Mouse (Mus musculus) megakaryocyte progenitor cell, adult 5-6 weeks (primary cell): ENCODE measurements around the gene Ptprn2. TPM values are rescaled to one million over a fixed set of nuclear protein-coding genes. Genes with fewer than 3 reads are reported as not detected.

Source experiments
- ATAC-seq: replicated peaks from 2 replicates; pipeline ENCODE4 v1.8.0; 2016; ENCODE audit warnings: mild to moderate bottlenecking, moderate TSS enrichment, inconsistent platforms; ENCODE audit not compliant: poor library complexity
- total RNA-seq, 2 experiments: library from RNA; stranded (forward) in 1 of 2; stranded (reverse) in 1 of 2; fragments of 157-497, 149-512 nt in 1 of 2; fragments of 200-1000 nt in 1 of 2; gene quantifications; 2 replicates each; pipeline versions ENCODE4 v1.2.3 to v1.2.4; 2015 to 2017

Gene Ptprn2
- total RNA-seq, 2 experiments from 2014 or later = not detected

GRCm38 (mm10) chr12:117155307-117156220 is 670.0 kb downstream of the Ptprn2 start:
- ATAC-seq = no peak

- ATAC-seq = no peak
Measured at GRCm38 (mm10) chr12:117156256-117156655, 670.7 kb downstream of the Ptprn2 start.

- no peak for ATAC-seq
Measured at GRCm38 (mm10) chr12:117156786-117157185, 671.3 kb downstream of the Ptprn2 start.

- ATAC-seq = no peak
Measured at GRCm38 (mm10) chr12:117157249-117157648, 671.7 kb downstream of the Ptprn2 start.

GRCm38 (mm10) chr12:117157660-117158386 is 672.3 kb downstream of the Ptprn2 start:
- no peak for ATAC-seq

GRCm38 (mm10) chr12:117158950-117159668 is 673.6 kb downstream of the Ptprn2 start:
- no peak for ATAC-seq

- no peak for ATAC-seq
Measured at GRCm38 (mm10) chr12:117159669-117160210, 674.2 kb downstream of the Ptprn2 start.

GRCm38 (mm10) chr12:117160211-117160891 is 674.8 kb downstream of the Ptprn2 start:
- ATAC-seq = no peak

- ATAC-seq = peak; percentile 63
Measured at GRCm38 (mm10) chr12:117162180-117162579, 676.7 kb downstream of the Ptprn2 start.

- no peak for ATAC-seq
Measured at GRCm38 (mm10) chr12:117163789-117164188, 678.3 kb downstream of the Ptprn2 start.

GRCm38 (mm10) chr12:117166266-117166665 is 680.7 kb downstream of the Ptprn2 start:
- ATAC-seq = peak; percentile 73

GRCm38 (mm10) chr12:117169670-117170069 is 684.1 kb downstream of the Ptprn2 start:
- ATAC-seq = 0 out of 2 replicates have a peak, but pooled peaks have one; percentile 21

GRCm38 (mm10) chr12:117172529-117172884 is 687.0 kb downstream of the Ptprn2 start:
- no peak for ATAC-seq

GRCm38 (mm10) chr12:117172885-117173529 is 687.5 kb downstream of the Ptprn2 start:
- no peak for ATAC-seq

GRCm38 (mm10) chr12:117174189-117174588 is 688.7 kb downstream of the Ptprn2 start:
- ATAC-seq = no peak

- no peak for ATAC-seq
Measured at GRCm38 (mm10) chr12:117175072-117175681, 689.7 kb downstream of the Ptprn2 start.

- no peak for ATAC-seq
Measured at GRCm38 (mm10) chr12:117176259-117176823, 690.8 kb downstream of the Ptprn2 start.

GRCm38 (mm10) chr12:117187167-117187566 is 701.6 kb downstream of the Ptprn2 start:
- no peak for ATAC-seq

- ATAC-seq = no peak
Measured at GRCm38 (mm10) chr12:117192001-117192400, 706.5 kb downstream of the Ptprn2 start.
